Mouse (Mus musculus): ENCODE measurements around the gene Ddx46.

GRCm38 (mm10) chr13:55683581-55683980, 48.8 kb downstream of the Ddx46 start:
- TF ChIP-seq USF1 (IDR thresholded peaks at IDR 0.05; ENCODE audit: low read depth) = no peak
- no peak for TF ChIP-seq CTCF (IDR thresholded peaks at IDR 0.05; ENCODE audit: control insufficient read depth, insufficient read depth, insufficient read length)
- TF ChIP-seq MYOD1 (IDR thresholded peaks at IDR 0.05; ENCODE audit: control insufficient read depth, insufficient read length, low read depth) = no peak
- no peak for TF ChIP-seq FOSL1 (IDR thresholded peaks at IDR 0.05; ENCODE audit: insufficient read depth, low read length, poor library complexity, severe bottlenecking)
- no peak for TF ChIP-seq MYOG (IDR thresholded peaks at IDR 0.05; ENCODE audit: control insufficient read depth, extremely low read depth, insufficient read length)
- no peak for TF ChIP-seq MAX (IDR thresholded peaks at IDR 0.05)
- no peak for TF ChIP-seq CEBPB (IDR thresholded peaks at IDR 0.05; ENCODE audit: low read depth)
